Mouse (Mus musculus) ES-Bruce4 (cell line): ENCODE measurements around the gene Dera. TPM values are rescaled to one million over a fixed set of nuclear protein-coding genes. Genes with fewer than 3 reads are reported as not detected.

Experiments
- H3K27ac ChIP-seq: 2 replicates; pipeline ENCODE4 v1.5.1; 2012; ENCODE audit warnings: low read length, inconsistent platforms; ENCODE audit not compliant: insufficient read depth
- H3K27me3 ChIP-seq: 2 replicates; pipeline ENCODE4 v1.6.1; 2012; ENCODE audit warnings: mild to moderate bottlenecking, low read length, inconsistent platforms; ENCODE audit not compliant: control insufficient read depth, poor library complexity, insufficient read depth, severe bottlenecking
- H3K36me3 ChIP-seq: 2 replicates; pipeline ENCODE4 v1.6.1; 2012; ENCODE audit warnings: inconsistent platforms, mild to moderate bottlenecking, low read length, moderate library complexity; ENCODE audit not compliant: control insufficient read depth, poor library complexity, insufficient read depth, severe bottlenecking
- H3K4me1 ChIP-seq: one replicate; pipeline ENCODE4 v1.8.1; 2011; ENCODE audit warnings: low read length; ENCODE audit not compliant: control insufficient read depth, insufficient read depth
- H3K4me3 ChIP-seq: 2 replicates; pipeline ENCODE4 v1.5.1; 2011; ENCODE audit warnings: low read depth, mild to moderate bottlenecking, low read length
- H3K9ac ChIP-seq: 2 replicates; pipeline ENCODE4 v1.6.1; 2012; ENCODE audit warnings: low read depth, mild to moderate bottlenecking, inconsistent platforms; ENCODE audit not compliant: poor library complexity, severe bottlenecking
- H3K9me3 ChIP-seq: replicated peaks from 2 replicates; pipeline ENCODE4 v1.6.1; 2012; ENCODE audit warnings: mild to moderate bottlenecking, low read length, inconsistent platforms; ENCODE audit not compliant: control insufficient read depth, poor library complexity, insufficient read depth, severe bottlenecking
- CTCF ChIP-seq: IDR thresholded peaks from one replicate; pipeline ENCODE4 v1.8.1; 2011; ENCODE audit warnings: low read depth, low read length
- EP300 ChIP-seq: IDR thresholded peaks from 2 replicates; pipeline ENCODE4 v1.6.1; 2011; ENCODE audit warnings: low read depth, low read length; ENCODE audit not compliant: insufficient read depth
- POLR2A ChIP-seq: IDR thresholded peaks from one replicate; pipeline ENCODE4 v1.8.1; 2011; ENCODE audit warnings: low read length; ENCODE audit not compliant: insufficient read depth
- polyA plus RNA-seq: library from polyadenylated mRNA; stranded (reverse); fragments of >200 nt; gene quantifications from 2 replicates; pipeline ENCODE4 v1.2.4, GENCODE M21; 2011; ENCODE audit warnings: low read depth; ENCODE audit not compliant: missing spikeins, insufficient read depth, insufficient read length

Dera gene
- polyA plus RNA-seq, 1 experiment = 41.5 TPM

- TF ChIP-seq EP300 (no peak), POLR2A (no peak), CTCF (no peak)
- Histone ChIP-seq H3K27me3 (no peaks in the 10 kb centered on the region), H3K4me3 (no peak overlapping the region), H3K36me3 (no peaks in the 10 kb centered on the region), H3K4me1 (peaks cover 2% of the 10 kb centered on the region), H3K9ac (no peak overlapping the region), H3K9me3 (no peaks in the 10 kb centered on the region), H3K27ac (no peak overlapping the region)
Observed at GRCm38 (mm10) chr6:137766177-137766576, 11.8 kb downstream of the Dera start.

GRCm38 (mm10) chr6:137771621-137772250, 17.4 kb downstream of the Dera start:
- Histone ChIP-seq H3K27ac (no peak overlapping the region), H3K9me3 (no peaks in the 10 kb centered on the region), H3K4me1 (peaks cover 7% of the 10 kb centered on the region), H3K9ac (no peak overlapping the region), H3K27me3 (no peaks in the 10 kb centered on the region), H3K36me3 (no peaks in the 10 kb centered on the region), H3K4me3 (no peak overlapping the region)
- TF ChIP-seq POLR2A (no peak), EP300 (no peak), CTCF (no peak)

DNA sequence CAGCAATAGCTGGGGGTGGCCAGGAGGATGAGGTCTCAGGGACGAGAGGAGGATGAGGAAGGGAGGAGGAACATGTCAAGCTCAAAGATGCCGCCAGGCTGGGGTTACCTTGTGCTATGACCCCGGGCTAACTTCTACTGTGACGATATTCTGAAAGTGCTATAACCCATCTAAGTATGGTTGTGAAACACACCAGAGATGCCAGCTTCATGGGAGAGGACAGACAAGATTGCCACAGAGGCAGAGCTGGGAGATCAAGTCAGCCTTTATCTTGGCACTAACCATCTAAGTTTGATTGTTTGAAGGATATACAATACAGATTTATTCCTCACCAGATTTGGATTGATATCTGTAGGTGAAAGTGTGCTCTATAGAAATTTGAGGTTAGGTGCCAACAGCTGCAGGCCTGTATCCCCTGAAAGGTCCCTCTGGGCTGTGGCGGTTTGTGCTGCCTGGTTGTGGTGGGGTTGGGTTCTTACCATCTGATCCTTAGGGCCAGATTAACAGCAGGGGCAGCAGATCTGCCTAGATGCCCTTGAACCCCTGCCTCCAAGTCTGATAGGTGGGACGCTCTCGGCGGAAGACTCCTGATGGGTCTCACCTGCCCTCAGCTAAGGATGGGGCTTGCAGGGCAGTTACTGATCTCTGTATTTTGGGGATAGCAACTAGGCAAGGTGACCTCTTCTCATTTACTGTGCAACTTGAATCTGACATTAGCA, 18.7 kb downstream of the Dera start:
- H3K9ac ChIP-seq = no peak overlapping the region
- H3K9me3 ChIP-seq = no peaks in the 10 kb centered on the region
- TF ChIP-seq EP300 = no peak
- TF ChIP-seq CTCF = no peak
- TF ChIP-seq POLR2A = no peak
- H3K27ac ChIP-seq = no peak overlapping the region
- peaks cover 7% of the 10 kb centered on the region for H3K4me1 ChIP-seq
- no peaks in the 10 kb centered on the region for H3K27me3 ChIP-seq
- H3K4me3 ChIP-seq = no peak overlapping the region
- no peaks in the 10 kb centered on the region for H3K36me3 ChIP-seq

DNA sequence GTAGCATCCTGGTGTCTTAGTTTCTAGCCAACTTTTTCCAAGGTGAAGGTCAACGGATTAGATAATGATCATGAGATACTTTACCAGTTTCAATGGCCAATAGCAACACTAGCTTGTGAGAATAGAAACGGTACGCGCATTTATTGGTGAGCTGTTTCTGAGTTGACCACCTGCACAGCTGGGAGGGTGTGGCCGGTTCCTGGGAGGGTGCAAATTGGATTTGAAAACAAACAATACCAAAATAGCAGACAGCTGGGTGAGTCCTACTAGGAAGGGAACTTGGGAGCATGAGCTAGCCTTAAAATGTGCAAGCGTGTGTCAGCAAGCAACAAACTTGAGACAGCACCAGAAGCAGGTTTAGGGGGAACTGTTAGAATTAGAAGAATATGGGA, 19.3 kb downstream of the Dera start:
- TF ChIP-seq CTCF = no peak
- TF ChIP-seq EP300 = peak; percentile 60; the same call in 1 of the 2 replicates
- no peak overlapping the region for H3K27ac ChIP-seq
- peaks cover 7% of the 10 kb centered on the region for H3K4me1 ChIP-seq
- no peak overlapping the region for H3K9ac ChIP-seq
- no peak overlapping the region for H3K4me3 ChIP-seq
- no peaks in the 10 kb centered on the region for H3K9me3 ChIP-seq
- no peaks in the 10 kb centered on the region for H3K27me3 ChIP-seq
- H3K36me3 ChIP-seq = no peaks in the 10 kb centered on the region

GRCm38 (mm10) chr6:137774166-137774565, 19.8 kb downstream of the Dera start:
- Histone ChIP-seq H3K27me3 (no peaks in the 10 kb centered on the region), H3K4me3 (no peak overlapping the region), H3K4me1 (peaks cover 7% of the 10 kb centered on the region), H3K9me3 (no peaks in the 10 kb centered on the region), H3K9ac (no peak overlapping the region), H3K27ac (no peak overlapping the region), H3K36me3 (no peaks in the 10 kb centered on the region)
- no peak for TF ChIP-seq POLR2A

- TF ChIP-seq EP300 = no peak
- no peak for TF ChIP-seq POLR2A
- TF ChIP-seq CTCF = no peak
- peaks cover 7% of the 10 kb centered on the region for H3K4me1 ChIP-seq
Observed at GRCm38 (mm10) chr6:137775159-137775558, 20.8 kb downstream of the Dera start.

More at GRCm38 (mm10) chr6:137775159-137775558, 20.8 kb downstream of the Dera start:
- H3K27ac ChIP-seq = no peak overlapping the region
- no peak overlapping the region for H3K9ac ChIP-seq
- H3K27me3 ChIP-seq = no peaks in the 10 kb centered on the region
- no peak overlapping the region for H3K4me3 ChIP-seq
- no peaks in the 10 kb centered on the region for H3K36me3 ChIP-seq
- H3K9me3 ChIP-seq = no peaks in the 10 kb centered on the region
